Mouse (Mus musculus): ENCODE measurements around the gene Cpn1. TPM values are rescaled to one million over a fixed set of nuclear protein-coding genes. Genes with fewer than 3 reads are reported as not detected.

The Cpn1 gene
- total and polyA plus RNA-seq, 3 experiments: 0.27 to 0.33 TPM; not detected in 1

GRCm38 (mm10) chr19:43961185-43961584, 25.2 kb downstream of the Cpn1 start:
- peak; percentile 76 for DNase-seq (ENCODE audit: low read depth, low spot score)
- TF ChIP-seq JUND (IDR thresholded peaks at IDR 0.05; ENCODE audit: low read depth, low read length) (no peak), CTCF (IDR thresholded peaks at IDR 0.05 in 2 of 3, conservative IDR thresholded peaks at IDR 0.05 in 1 of 3; ENCODE audit: control insufficient read depth in 1 of 3, insufficient read depth in 1 of 3, low read depth in 2 of 3, low read length in 3 of 3, poor library complexity in 1 of 3, severe bottlenecking in 1 of 3) (peak; percentile 31 to 75 (median 63)), ZMIZ1 (IDR thresholded peaks at IDR 0.05; ENCODE audit: low read depth, low read length) (no peak), SMC3 (IDR thresholded peaks at IDR 0.05; ENCODE audit: low read depth, low read length) (peak; percentile 65), CHD1 (IDR thresholded peaks at IDR 0.05; ENCODE audit: low read depth, low read length) (no peak), ZC3H11A (IDR thresholded peaks at IDR 0.05; ENCODE audit: low read depth, low read length) (peak; percentile 27; the same call in 1 of the 2 replicates), USF2 (IDR thresholded peaks at IDR 0.05; ENCODE audit: borderline replicate concordance in 1 of 2, insufficient read depth in 1 of 2, low read depth in 1 of 2, low read length in 2 of 2) (no peak), RAD21 (IDR thresholded peaks at IDR 0.05; ENCODE audit: low read depth, low read length) (peak; percentile 55)
- no peaks in the 10 kb centered on the region for H3K79me2 ChIP-seq (ENCODE audit: control insufficient read depth, insufficient read depth, low read length, poor library complexity)
- no peaks in the 10 kb centered on the region for H3K9me3 ChIP-seq (replicated peaks; ENCODE audit: insufficient read depth, low read length)
- H3K4me1 ChIP-seq (ENCODE audit: control insufficient read depth in 1 of 2, insufficient read depth in 2 of 2, low read length in 2 of 2): 0 out of 4 replicates have a peak, but pooled peaks cover 0 to 3% of the 10 kb centered on the region in 2 experiments
- no peaks in the 10 kb centered on the region for H3K36me3 ChIP-seq (ENCODE audit: control insufficient read depth in 1 of 2, insufficient read depth in 2 of 2, low read length in 2 of 2)
- H3K9ac ChIP-seq (ENCODE audit: control insufficient read depth, low read depth, low read length, poor library complexity, severe bottlenecking): no peak overlapping the region
- peaks cover 0 to 9% of the 10 kb centered on the region in 2 experiments; a peak in 3 of 4 replicates for H3K27me3 ChIP-seq (ENCODE audit: control insufficient read depth in 1 of 2, insufficient read depth in 2 of 2, low read length in 2 of 2)
- no peak overlapping the region for H3K4me3 ChIP-seq (ENCODE audit: control insufficient read depth in 1 of 2, insufficient read depth in 1 of 2, low read depth in 2 of 2, low read length in 2 of 2)
- no peak overlapping the region for H3K27ac ChIP-seq (ENCODE audit: control insufficient read depth, low read depth, low read length)

- H3K36me3 ChIP-seq (ENCODE audit: control insufficient read depth in 1 of 2, insufficient read depth in 2 of 2, low read length in 2 of 2): no peaks in the 10 kb centered on the region
- TF ChIP-seq HCFC1 (IDR thresholded peaks at IDR 0.05; ENCODE audit: low read depth, low read length) (no peak), MYC (IDR thresholded peaks at IDR 0.05; ENCODE audit: low read depth, low read length) (no peak), TCF12 (IDR thresholded peaks at IDR 0.05; ENCODE audit: low read depth, low read length) (no peak), MYB (IDR thresholded peaks at IDR 0.05; ENCODE audit: low read depth, low read length) (no peak), SIN3A (IDR thresholded peaks at IDR 0.05; ENCODE audit: low read length) (no peak), ZKSCAN1 (IDR thresholded peaks at IDR 0.05; ENCODE audit: low read depth, low read length) (no peak), MAX (IDR thresholded peaks at IDR 0.05; ENCODE audit: low read length) (no peak), TAL1 (IDR thresholded peaks at IDR 0.05; ENCODE audit: low read length) (no peak), E2F4 (IDR thresholded peaks at IDR 0.05; ENCODE audit: borderline replicate concordance, low read depth, low read length) (no peak), POLR2AphosphoS2 (IDR thresholded peaks at IDR 0.05; ENCODE audit: low read length) (no peak), ZNF384 (IDR thresholded peaks at IDR 0.05; ENCODE audit: low read depth, low read length) (no peak)
- no peak for DNase-seq (ENCODE audit: low read depth, low spot score)
- no peaks in the 10 kb centered on the region for H3K79me2 ChIP-seq (ENCODE audit: control insufficient read depth, insufficient read depth, low read length, poor library complexity)
- H3K27ac ChIP-seq (ENCODE audit: control insufficient read depth, low read depth, low read length): no peak overlapping the region
- H3K4me3 ChIP-seq (ENCODE audit: control insufficient read depth in 1 of 2, insufficient read depth in 1 of 2, low read depth in 2 of 2, low read length in 2 of 2): no peak overlapping the region
- peaks cover 0 to 12% of the 10 kb centered on the region in 2 experiments; a peak in 3 of 4 replicates for H3K27me3 ChIP-seq (ENCODE audit: control insufficient read depth in 1 of 2, insufficient read depth in 2 of 2, low read length in 2 of 2)
- H3K9me3 ChIP-seq (replicated peaks; ENCODE audit: insufficient read depth, low read length): no peaks in the 10 kb centered on the region
- no peaks in the 10 kb centered on the region for H3K4me1 ChIP-seq (ENCODE audit: control insufficient read depth in 1 of 2, insufficient read depth in 2 of 2, low read length in 2 of 2)
- no peak overlapping the region for H3K9ac ChIP-seq (ENCODE audit: control insufficient read depth, low read depth, low read length, poor library complexity, severe bottlenecking)
Observed at GRCm38 (mm10) chr19:43960014-43960413, 26.3 kb downstream of the Cpn1 start.

Measured in MEL (cell line).